Mouse (Mus musculus) brain, embryonic 14.5 days (tissue): Measurements from ENCODE around the gene Dnaaf2.

Experiments
- CTCF ChIP-seq: fragments of 200-500 bp; IDR thresholded peaks from 2 replicates; pipeline ENCODE4 v1.5.1; 2012; ENCODE audit warnings: inconsistent platforms, mild to moderate bottlenecking, moderate library complexity, borderline replicate concordance; ENCODE audit not compliant: insufficient read depth, insufficient read length; ENCODE audit errors: extremely low read depth
- POLR2A ChIP-seq: fragments of 200-500 bp; IDR thresholded peaks from 2 replicates; pipeline ENCODE4 v1.6.1; 2012; ENCODE audit warnings: mild to moderate bottlenecking, inconsistent platforms, borderline replicate concordance; ENCODE audit not compliant: poor library complexity, insufficient read depth, insufficient read length, severe bottlenecking; ENCODE audit errors: extremely low read depth

- TF ChIP-seq CTCF (no peak), POLR2A (no peak)
These were observed 6.8 kb downstream of the Dnaaf2 start for GRCm38 (mm10) chr12:69191396-69191795.
